Mouse (Mus musculus) v-Abl transformed pro-B cells (cell line): ENCODE measurements at regions not wholly inside any gene's neighbourhood (a gene's known extent, or its start where the extent isn't known, plus 50 kb on each side); places are given as distances from the start of the nearest gene placed in this dataset.

Experiments used
- in situ Hi-C, 2 experiments: fragments of 400-800 bp; cut with MboI; formaldehyde crosslinking; loops; one replicate each; pipeline ENCODE4 v1.15.1; 2025; ENCODE audit not compliant: unreplicated experiment in 2 of 2

DNA sequence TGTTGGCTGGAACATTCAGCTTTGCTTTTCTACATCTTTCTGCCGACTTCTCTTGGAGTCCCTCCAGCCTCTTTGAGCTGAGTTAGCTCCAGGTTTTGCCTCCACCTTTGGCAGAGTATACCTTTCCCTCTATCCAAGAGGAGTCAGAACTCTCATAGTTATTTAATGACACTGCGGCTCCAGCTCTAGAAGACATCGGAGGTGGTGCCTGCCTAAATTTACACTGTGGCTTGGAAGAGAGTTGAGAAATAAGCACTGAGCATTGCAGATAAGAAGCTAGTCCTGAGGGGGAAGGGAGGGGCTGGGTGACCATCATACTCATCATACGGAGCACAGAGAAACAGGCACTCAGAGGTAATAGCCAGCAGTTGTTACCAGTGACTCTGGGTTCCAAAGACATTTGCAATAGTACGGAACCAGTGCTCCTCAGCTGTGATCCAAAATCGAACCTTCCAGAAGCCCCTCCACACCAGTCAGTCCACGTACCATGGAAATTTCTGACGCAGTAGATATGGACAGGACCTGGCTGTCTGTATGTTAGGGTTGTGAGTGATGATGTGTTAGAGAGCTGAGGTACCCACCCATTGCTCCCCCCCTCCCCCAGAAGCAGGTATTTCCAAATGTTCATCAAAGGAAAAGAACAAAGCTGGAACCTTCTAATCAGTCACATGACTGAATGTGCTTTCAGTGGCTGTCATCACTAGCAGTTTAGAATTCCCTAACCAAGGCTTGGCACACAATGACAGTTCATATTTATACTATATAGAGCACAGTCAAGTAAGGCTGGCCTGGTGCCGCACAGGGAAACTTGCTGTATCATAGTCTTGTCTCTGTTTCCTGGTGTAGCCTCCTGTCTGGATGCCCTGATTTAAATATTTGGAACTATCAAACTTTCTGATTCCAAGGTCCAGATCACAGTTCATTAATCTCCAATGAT, 120.2 kb upstream of the Mpp6 start:
- in situ Hi-C loops: no loop called here

DNA sequence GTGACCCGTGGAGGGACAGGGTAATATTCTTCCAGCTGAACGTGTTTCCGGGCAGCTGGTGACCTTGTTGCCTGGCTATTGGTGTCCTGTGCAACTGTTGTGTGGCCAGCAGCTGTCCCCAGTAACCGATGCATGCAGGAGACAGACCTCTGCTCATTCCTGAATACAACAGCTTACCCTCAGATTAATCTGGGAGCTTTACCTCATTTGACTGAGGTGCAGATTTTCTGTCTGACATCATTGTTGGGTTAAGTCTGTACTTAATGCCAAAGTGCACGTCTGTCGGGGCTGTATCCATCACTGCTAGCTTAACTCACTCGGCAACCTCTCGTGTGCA, 119.6 kb upstream of the Mpp6 start:
- in situ Hi-C loops: no loop called here

DNA sequence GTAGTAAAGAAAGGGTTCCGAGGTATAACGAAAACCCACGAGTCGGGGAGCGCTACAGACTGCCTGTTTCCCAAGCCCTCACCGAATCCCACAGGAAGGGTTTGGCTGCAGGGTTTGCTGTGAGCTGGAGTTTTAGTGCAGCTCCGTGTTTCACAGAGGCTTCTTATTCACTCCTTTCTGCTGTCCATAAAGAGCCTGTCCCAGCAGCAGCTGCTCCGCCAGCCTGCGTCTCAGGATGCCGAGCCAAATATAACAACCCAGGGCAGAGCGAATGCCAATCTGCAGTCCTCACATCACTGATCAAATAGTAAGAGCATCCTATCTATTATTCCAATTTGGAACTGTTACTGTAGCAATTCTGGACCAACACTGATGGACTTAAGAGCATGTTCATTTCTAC, 110.7 kb upstream of the Mpp6 start:
- in situ Hi-C loops: no loop called here

DNA sequence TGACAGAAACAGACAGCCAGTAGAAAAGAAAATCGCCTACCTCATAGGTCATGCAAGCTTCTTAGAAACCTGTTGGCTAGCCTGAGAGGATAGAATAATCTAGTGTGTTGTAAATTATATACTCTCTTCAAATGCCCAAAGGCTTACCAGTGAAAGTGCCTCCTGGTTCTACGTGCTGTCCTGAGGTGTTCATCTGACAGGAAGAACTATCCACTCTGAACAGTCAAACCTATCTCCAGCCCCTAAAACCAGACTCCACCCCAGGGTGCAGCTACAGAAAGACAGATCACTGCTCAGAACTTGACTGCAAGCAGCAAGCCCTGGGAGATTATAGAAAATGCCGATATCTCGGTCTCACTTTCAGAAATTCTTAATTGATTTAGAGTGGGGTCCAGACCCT, 102.0 kb upstream of the Mpp6 start:
- in situ Hi-C loops: no loop called here

DNA sequence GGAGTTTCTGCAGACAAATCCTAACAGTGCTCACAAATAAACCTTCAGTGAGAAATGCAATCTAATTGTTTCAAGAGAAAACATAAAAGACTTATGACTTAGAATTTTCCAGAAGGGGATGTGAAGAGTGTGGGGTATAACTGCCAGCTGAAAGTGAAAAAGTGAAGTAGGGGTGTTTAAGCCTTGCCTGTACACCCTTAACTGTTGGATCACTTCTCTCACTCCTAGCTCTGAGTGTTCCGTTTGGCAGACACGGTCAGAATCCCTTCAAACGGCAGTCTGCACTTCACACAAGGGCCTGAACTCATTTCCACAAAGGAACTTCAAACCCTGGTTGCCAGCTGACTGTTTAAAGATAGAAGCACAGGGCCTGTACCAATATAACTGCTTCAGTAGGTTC, 101.2 kb upstream of the Mpp6 start:
- in situ Hi-C loops: no loop called here

DNA sequence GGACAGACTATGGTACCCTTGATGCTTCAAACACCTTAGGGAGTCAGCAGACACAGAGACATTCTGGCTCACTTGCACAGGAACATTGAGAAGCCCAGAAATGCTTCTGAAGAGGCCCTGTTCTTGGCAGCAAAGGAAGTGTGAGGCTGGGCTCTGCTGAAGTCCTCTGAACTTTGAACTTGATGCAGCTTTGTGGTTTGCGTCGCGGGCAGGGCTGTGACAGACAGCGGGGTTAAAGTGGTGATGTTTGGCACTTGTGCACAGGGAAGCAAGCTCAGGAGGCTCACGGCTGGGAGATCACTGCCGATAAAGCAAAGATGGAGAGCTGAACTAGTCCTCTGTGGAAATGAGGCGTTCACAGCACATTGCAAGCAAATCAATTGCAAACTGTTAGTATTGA, 100.7 kb upstream of the Mpp6 start:
- in situ Hi-C loops: no loop called here

DNA sequence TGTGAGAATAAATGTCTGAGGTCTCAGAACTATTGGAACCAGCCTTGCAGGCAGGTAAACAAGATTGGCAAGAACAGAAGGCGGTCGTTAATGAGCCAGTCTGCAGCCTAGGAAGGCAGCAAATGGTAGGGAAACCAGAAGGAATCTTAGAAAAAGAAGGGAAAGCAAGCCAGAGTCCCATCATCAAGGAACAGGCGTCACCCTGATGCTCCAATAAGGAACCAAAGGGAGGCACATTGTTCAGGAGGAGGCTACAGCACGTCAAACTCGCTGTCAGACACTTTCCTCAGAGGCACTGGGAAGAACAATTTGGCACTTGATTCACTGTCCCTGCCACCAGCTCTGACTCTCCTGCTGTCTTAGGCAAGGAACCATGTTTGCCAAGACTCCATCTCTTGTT, 100.2 kb upstream of the Mpp6 start:
- in situ Hi-C loops: no loop called here

DNA sequence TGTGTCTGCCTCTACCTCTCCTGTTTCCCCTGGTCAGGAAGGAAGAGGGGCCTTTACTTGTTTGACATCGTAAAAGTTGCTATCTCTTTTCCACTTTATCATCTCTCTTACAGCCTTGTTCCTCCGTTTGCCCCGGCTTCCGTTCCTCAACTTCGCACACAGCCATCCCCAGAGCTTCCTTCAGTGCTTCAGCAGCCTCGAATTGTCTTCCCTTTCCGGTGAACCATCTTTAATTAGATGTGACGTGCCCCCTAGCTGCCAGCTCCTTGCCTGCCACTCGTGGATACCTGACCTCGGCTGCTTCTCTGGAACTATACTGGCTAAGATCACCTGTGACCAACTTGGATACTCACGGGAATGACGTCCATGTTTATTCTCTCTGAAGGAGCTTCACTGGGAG, 99.0 kb upstream of the Mpp6 start:
- in situ Hi-C loops: no loop called here

DNA sequence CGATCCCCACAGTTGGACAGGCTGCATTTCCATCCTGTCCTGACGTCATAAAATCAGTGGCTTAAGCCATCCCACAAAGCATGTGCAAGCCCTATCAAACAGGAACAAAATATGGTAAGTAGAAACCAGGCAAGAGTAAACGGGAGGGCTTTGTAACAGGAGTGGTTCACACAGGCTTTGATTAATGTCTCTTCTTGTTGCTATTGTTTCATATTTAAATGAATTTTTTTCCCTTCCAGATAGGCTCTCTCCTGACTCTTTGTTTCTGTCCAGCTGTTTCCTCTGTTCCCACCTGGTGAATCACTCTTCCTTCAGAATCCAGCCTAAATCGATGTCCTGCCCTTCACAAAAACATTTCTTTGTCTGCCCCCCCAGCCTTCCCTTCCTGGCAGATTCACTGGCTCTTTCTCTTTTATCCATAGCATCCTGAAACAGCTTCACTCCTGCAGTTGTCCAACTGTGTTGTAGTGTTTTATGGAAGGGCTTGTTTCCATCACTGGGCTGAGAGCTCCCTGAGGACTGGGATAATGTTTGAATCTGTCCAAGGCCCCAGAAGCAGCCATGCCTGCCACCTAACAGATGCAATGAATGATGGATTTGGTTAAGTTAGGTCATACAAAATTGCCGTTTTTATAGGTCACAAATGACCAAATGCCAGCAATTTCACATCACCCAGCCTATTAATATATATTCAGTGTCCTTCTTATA, 98.1 kb upstream of the Mpp6 start:
- in situ Hi-C loops: no loop called here

DNA sequence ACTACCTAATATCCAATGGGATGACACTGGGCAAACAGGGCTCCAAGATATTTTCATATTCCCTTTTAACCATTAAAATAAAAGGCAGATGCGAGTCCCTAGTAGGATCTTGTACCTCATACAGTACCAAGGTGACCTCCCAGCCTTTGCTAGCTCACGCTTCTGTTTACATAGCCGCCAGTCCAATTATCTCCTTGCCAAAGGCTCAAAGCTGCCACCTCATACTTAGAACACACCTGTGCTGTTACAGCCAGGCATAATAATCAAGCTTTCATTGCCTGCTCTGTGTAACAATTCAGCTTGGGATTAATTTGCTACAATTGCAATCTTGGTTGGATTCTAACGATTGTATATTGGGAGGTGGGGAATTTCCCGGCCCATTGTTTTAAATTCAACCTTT, 97.0 kb upstream of the Mpp6 start:
- in situ Hi-C loops: no loop called here

DNA sequence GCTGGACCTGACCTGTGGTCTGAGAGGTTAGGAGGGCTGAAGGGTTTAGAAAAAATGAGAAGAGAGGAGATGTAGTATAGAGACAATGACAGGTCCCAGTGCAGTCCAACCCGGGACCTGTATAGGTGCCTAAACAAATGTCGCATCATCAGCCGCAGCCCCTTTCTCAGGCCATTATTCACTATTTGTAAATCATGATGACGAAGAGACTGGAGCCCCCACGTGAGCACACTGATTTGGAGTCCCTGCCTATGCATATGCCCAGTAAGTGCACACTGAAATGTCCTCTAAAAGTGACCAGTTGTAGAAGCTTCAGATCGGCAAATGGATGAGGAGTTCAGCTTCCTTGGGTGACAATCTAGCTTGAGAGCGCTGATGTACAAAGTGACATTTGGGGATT, 96.2 kb upstream of the Mpp6 start:
- in situ Hi-C loops: no loop called here

DNA sequence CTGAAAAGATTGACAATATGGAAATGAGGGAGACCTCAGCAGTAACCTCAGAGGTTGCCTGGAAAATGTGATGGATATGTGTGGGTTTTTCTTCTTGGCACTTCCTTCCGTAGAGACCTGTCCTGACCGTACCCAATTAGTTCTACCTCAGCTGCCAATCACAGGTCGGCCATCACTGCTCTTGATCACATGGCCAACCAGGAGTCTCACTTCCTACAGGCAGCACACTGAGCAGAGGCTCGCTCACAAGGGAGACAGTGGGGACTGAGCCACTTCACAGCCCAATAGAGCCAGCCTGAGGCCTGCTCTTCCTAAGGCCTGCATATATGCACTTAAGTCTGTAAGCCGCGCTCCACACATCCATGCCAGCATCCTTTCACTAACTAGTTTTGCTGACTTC, 82.1 kb upstream of the Mpp6 start:
- in situ Hi-C loops: no loop called here

DNA sequence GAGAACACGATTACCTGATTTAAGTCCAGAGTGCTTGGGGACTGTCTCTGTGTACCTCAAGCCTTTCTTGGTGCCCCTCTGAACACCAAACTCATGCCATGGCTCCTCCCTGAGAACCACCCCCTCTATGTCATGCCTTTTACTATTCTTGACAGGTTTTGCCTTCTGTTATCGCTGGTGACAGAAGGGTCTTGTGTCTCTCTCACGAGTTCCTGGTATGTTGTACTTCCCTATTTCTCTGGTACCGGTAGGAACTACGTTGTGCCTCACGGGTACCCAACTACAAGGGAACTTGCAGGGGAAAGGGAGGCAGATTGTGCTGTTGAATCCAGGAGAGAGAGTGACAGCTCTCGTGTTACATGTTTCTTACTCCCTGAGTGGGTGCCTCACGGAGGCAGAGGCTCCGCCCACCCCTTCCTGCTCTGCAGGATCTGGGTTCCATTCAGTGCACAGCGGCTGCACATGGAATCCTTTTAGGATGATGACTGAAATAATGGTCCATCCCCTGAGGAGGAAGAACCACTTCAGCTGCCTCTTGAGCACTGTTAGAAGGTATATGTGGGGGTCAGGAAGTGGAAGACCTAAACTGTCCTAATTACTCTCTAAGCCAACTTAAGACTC, 80.0 kb upstream of the Mpp6 start:
- in situ Hi-C loops: no loop called here

DNA sequence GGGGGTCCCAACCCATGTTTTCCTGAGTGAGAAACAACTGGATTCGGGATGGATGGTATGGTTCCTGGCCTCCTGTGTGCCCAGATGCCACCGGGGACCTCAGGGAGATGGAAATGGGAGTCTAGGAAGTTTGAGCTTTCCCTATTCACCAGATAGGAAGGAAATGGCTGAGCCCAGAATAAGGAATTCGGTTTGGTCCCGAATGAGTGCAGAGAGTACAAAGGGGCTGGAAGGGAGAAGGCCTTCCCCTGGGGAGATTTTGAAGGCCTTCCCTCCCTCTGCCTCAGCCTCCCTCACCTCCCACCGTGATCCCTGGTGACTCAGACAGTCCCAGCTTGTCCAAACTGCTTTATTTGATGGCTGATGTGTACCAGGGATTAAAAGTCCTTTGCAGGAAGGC, 78.7 kb upstream of the Mpp6 start:
- in situ Hi-C loops: no loop called here

DNA sequence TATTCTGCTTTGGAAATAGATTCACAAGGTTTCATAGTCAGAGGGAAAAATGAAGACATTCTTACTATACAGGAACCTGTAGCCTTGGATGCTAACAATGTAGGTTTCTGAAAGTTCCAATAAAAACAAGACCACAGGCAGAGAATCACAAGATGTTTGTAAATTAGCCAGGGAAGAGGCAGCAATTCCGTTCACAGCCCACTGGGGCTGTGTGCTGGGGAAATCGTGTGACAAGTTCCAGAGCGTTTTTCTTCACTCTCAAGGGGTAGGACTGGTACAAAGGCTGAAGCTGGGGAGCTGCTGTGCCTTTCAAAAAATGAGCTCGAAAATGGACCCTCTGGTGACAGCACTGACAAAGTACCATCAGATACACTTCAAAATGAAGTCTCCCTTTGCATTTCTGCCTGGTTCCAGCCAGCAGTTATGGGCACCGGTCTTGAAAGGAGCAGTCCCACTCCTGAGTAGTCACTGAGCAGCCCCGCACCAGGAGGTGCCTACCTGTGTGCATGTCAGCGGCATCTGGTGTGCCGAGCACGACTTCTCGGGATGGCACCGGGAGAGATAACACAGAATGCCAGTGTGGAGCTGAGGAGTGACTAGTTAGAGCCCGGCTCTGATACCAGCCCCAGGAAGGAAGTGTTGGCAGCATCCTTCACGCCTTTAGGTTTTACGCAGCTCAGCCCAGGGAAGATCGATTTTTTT, 77.0 kb upstream of the Mpp6 start:
- in situ Hi-C loops: no loop called here

DNA sequence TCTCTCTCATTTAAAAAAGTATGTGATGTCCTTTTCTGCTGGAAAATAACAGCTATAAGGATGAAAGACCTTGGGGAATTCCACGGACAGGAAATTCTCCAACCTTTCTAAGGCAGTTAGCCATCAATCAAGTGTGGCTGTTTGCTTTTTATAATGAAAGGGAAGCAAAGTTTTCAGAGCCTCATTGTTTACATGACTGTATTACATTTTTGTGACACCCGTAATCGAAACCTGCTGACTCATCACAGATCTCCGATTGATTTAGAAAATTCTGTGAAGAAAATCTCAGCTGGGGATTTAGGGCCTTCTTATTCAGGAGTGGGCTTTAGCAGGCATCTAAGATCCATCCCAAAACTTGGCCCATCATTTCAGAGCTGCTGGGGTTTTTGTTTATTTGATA, 72.4 kb upstream of the Mpp6 start:
- in situ Hi-C loops: no loop called here

DNA sequence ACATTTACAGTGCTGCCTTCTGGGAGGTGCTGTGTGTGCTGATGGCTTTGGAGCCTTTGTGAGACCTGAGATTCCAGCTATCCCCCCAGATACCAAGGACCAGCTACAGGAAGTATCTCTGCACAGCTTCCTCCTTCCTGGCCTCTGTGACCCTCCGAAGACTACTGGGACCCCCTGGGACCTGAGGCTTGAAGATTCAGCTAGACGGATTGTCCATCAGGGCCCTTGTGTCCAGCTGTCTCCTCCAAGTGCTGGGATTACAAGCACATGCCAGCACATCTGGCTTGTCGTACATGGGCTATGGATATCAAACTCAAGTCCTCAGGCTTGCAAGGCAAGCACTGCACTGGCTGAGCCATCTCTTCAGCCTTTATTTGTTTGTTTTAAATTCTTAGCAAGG, 71.7 kb upstream of the Mpp6 start:
- in situ Hi-C loops: no loop called here

DNA sequence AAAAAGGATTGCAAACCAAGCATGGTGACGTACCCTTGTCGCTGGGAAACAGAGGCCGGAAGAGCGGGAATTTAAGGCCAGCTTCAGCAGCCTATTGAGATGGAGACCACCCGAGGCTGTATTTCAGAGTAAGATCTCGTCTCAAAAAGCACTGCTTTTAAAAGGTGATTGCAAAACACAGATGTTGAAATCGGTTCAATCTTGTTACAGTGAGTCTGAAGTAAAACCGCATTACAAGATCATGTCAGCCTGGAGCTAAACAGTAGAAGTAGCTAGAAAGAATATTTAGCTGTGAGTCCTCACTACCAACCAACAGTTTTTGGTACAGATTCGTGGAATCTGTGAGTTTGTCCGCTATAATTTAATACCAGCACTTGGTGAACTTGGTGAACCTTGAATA, 69.0 kb upstream of the Mpp6 start:
- in situ Hi-C loops: no loop called here

DNA sequence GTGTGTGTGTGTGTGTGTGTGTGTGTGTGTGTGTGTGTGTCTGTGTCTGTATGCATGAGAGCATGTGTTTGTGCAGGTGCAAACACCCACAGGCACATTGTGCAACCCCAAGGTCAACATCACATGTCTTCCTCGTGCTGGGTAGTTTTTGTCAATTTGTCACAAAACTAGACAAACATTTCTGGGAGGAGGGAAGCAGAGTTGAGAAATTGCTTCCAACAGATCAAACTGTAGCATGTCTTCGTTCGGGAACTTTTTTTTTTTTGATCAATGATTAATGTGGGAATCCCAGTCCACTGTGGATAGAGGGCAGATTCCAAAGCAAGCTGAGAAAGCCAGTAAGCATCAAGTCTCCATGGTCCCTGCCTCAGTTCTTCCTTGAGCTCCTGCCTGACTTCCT, 67.9 kb upstream of the Mpp6 start:
- in situ Hi-C loops: no loop called here

DNA sequence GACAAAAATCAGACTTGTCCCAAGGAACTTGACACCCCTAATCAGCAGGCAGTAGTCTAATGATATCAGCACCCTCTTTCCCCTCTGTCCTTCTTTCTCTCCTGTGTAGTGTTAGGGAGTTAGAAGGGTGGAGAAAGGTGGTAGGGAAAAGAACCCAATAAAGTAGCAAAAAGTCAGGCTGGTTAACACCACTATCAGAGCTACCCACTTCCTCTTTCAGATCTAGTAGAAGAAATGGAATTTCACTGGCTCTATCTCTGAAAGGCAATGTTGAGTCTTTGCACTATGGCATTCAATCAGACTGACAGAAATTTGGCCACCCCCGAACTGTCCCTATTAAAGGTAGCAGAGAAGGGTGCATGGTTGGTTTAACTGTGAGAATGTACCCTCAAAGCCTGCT, 65.9 kb upstream of the Mpp6 start:
- in situ Hi-C loops: no loop called here

DNA sequence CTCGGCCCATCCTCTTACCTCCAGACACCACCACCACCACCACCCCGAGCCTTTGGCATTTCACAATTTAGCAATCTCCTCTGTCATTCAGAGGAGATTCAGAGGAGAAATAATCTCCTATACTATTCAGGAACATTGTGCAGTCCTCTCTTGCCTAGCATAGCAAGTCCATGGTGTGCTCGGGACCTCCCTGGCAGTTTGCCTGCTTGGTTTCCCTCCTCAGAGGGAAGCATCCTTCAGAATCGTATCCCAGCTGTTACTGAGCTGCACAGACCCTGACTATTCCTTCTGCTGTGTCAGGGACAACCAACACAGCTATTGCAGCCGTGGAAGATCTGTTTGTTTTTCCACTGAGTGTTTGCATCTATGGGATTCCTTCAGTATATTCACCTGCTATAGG, 63.3 kb upstream of the Mpp6 start:
- in situ Hi-C loops: no loop called here
